Mouse (Mus musculus): ENCODE data around the gene Cc2d1b.

Gene Cc2d1b

GRCm38 (mm10) chr4:108638752-108639151 is 19.0 kb downstream of the Cc2d1b start:
- no peak for DNase-seq (ENCODE audit: low spot score in 2 of 2)

- DNase-seq (ENCODE audit: low spot score in 2 of 2), result no peak
Observed at GRCm38 (mm10) chr4:108664407-108664806, 44.7 kb downstream of the Cc2d1b start.
